Mouse (Mus musculus) limb, embryonic 14.5 days (tissue): ENCODE results near the gene Vmn2r68. TPM values are rescaled to one million over a fixed set of nuclear protein-coding genes. Genes with fewer than 3 reads are reported as not detected.

Experiments used
- ATAC-seq: fragments of 200-750 bp; cut with Nextera tagmentation; 2 replicates; pipeline ENCODE4 v1.8.0; 2017; ENCODE audit warnings: low read depth, moderate number of reproducible peaks, moderate TSS enrichment; ENCODE audit not compliant: low FRiP score
- DNase-seq: peaks from one replicate; pipeline ENCODE4 v3.0.0-alpha.2; 2015; ENCODE audit warnings: low spot score
- H3K27ac ChIP-seq: fragments of 300-500 bp; sonication (generic); replicated peaks from 2 replicates; pipeline ENCODE4 v1.5.1; 2014; ENCODE audit warnings: low read depth, mild to moderate bottlenecking, low read length, moderate library complexity, mixed read lengths
- H3K27me3 ChIP-seq: fragments of 300-500 bp; sonication (generic); 2 replicates; pipeline ENCODE4 v1.6.1; 2014; ENCODE audit warnings: low read length, mixed read lengths; ENCODE audit not compliant: control insufficient read depth, insufficient read depth
- H3K36me3 ChIP-seq: fragments of 300-500 bp; sonication (generic); 2 replicates; pipeline ENCODE4 v1.6.1; 2014; ENCODE audit warnings: mild to moderate bottlenecking, low read length, moderate library complexity, mixed read lengths; ENCODE audit not compliant: control insufficient read depth, insufficient read depth
- H3K4me1 ChIP-seq: fragments of 300-500 bp; sonication (generic); 2 replicates; pipeline ENCODE4 v1.6.1; 2014; ENCODE audit warnings: antibody characterized with exemption, low read length, mixed read lengths; ENCODE audit not compliant: control insufficient read depth, insufficient read depth
- H3K4me2 ChIP-seq: fragments of 300-500 bp; sonication (generic); replicated peaks from 2 replicates; pipeline ENCODE4 v1.6.1; 2014; ENCODE audit warnings: low read depth, mild to moderate bottlenecking, low read length, moderate library complexity; ENCODE audit not compliant: severe bottlenecking
- H3K4me3 ChIP-seq: fragments of 300-500 bp; sonication (generic); replicated peaks from 2 replicates; pipeline ENCODE4 v1.5.1; 2014; ENCODE audit warnings: low read length
- H3K9ac ChIP-seq: fragments of 300-500 bp; sonication (generic); 2 replicates; pipeline ENCODE4 v1.6.1; 2014; ENCODE audit warnings: mild to moderate bottlenecking, low read depth, low read length, moderate library complexity; ENCODE audit not compliant: severe bottlenecking
- H3K9me3 ChIP-seq: fragments of 300-500 bp; sonication (generic); 2 replicates; pipeline ENCODE4 v1.6.1; 2016; ENCODE audit warnings: low read length; ENCODE audit not compliant: control insufficient read depth
- POLR2A ChIP-seq: fragments of 200-500 bp; IDR thresholded peaks from 2 replicates; pipeline ENCODE4 v1.8.0; 2012; ENCODE audit warnings: inconsistent platforms, mild to moderate bottlenecking, moderate library complexity, borderline replicate concordance; ENCODE audit not compliant: insufficient read depth, insufficient read length; ENCODE audit errors: extremely low read depth
- polyA plus RNA-seq, 2 experiments: library from polyadenylated mRNA; depleted of rRNA in 1 of 2; stranded (reverse) in 1 of 2; unstranded in 1 of 2; fragments of >200 nt; fragmentation: Nextera tagmentation in 1 of 2; extraction: Ambion mirVana in 1 of 2; gene quantifications; 2 replicates each; pipeline versions ENCODE4 v1.2.1 to v1.2.3; 2012 to 2014

The Vmn2r68 gene
- polyA plus RNA-seq (2012; rRNA removed) (not detected in 2 replicates), polyA plus RNA-seq (2014; fragmentation: Nextera tagmentation; extraction: Ambion mirVana) (not detected in 2 replicates)

DNA sequence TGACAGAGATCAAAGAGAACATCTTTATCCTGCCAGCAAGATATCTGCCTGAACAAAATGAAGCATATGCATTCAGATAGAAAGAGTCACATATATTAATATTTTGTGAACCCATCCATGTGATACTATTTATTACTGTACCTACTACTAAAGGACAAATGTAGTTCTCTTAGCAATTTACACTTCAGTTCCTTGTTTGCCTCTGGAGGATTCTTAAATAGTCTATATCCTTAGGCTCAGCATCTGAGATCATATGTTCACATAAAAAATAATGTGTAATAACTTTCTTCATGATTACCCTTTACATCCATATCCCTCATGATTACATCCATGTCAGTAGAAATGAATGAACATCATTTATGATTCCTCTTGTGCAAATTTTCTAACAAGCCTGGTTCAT is at the start of gene Vmn2r68:
TSS of gene Vmn2r68 (minus strand) at position 101 of the 400 bp plus-strand sequence.
- H3K27ac ChIP-seq: no peak within 1 kb of the TSS
- no peak within 1 kb of the TSS for H3K9ac ChIP-seq
- H3K27me3 ChIP-seq: no peaks in the 10 kb centered on the region
- TF ChIP-seq POLR2A: no peak
- ATAC-seq: no peak
- H3K9me3 ChIP-seq: no peaks in the 10 kb centered on the region
- no peak within 1 kb of the TSS for H3K4me3 ChIP-seq
- no peaks in the 10 kb centered on the region for H3K4me1 ChIP-seq
- no peak within 1 kb of the TSS for H3K4me2 ChIP-seq
- DNase-seq: no peak
- no peaks in the 10 kb centered on the region for H3K36me3 ChIP-seq

Other genes starting within 250 kb of the Vmn2r68 start
- not detected in 2 replicates for gene Vmn2r66, start 225.5 kb downstream of the Vmn2r68 start, polyA plus RNA-seq (2012; rRNA removed)
- not detected in 2 replicates for gene Vmn2r66, start 225.5 kb downstream of the Vmn2r68 start, polyA plus RNA-seq (2014; fragmentation: Nextera tagmentation; extraction: Ambion mirVana)
- not detected in 2 replicates for gene Vmn2r67, start 81.8 kb downstream of the Vmn2r68 start, polyA plus RNA-seq (2012; rRNA removed)
- gene Vmn2r67, start 81.8 kb downstream of the Vmn2r68 start, polyA plus RNA-seq (2014; fragmentation: Nextera tagmentation; extraction: Ambion mirVana): not detected in 2 replicates
- gene Vmn2r69, start 178.1 kb upstream of the Vmn2r68 start, polyA plus RNA-seq (2012; rRNA removed): not detected in 2 replicates
- gene Vmn2r69, start 178.1 kb upstream of the Vmn2r68 start, polyA plus RNA-seq (2014; fragmentation: Nextera tagmentation; extraction: Ambion mirVana): not detected in 2 replicates